ENCODE assay signal across 10 mouse cellular contexts in genomic region chr10:3236638-3237270, GRCm38 (mm10). TPM values are rescaled to one million over a fixed set of nuclear protein-coding genes. Genes with fewer than 3 reads are reported as not detected.
DNase-seq lines count a peak whose midpoint lies in the region; ATAC-seq and TF ChIP-seq lines count a peak whose summit lies in the region.
"Had no signal": no experiment of that assay in that cellular context is flagged by ENCODE, and none has a peak within 500 bp of the region (broad histone marks: within the 10 kb centered on the region; RNA-seq: fewer than 3 reads in every experiment).

No protein-coding gene starts in this region.

- H3K4me3 ChIP-seq in intestine, embryonic 15.5 days (replicated peaks) = no peak overlapping the region
- no peak overlapping the region for H3K4me3 ChIP-seq in intestine, embryonic 16.5 days (ENCODE audit: low read length)
- H3K4me3 ChIP-seq in ES-E14 (ENCODE audit: insufficient read depth in 1 of 2, low read depth in 1 of 2, low read length in 2 of 2, poor library complexity in 1 of 2, severe bottlenecking in 1 of 2) = no peak overlapping the region
- H3K4me3 ChIP-seq in liver, postnatal 0 days (ENCODE audit: low read depth, low read length) = no peak overlapping the region
- H3K4me3 ChIP-seq in left cerebral cortex, adult 2 months = no peak overlapping the region
- no peak overlapping the region for H3K4me3 ChIP-seq in cerebellum, adult 2 months (replicated peaks; ENCODE audit: insufficient read depth, low read depth, low read length)

- no peaks in the 10 kb centered on the region for H3K9me3 ChIP-seq in intestine, embryonic 15.5 days
- no peaks in the 10 kb centered on the region for H3K9me3 ChIP-seq in intestine, embryonic 16.5 days (ENCODE audit: control insufficient read depth, low read length)
- no peaks in the 10 kb centered on the region for H3K9me3 ChIP-seq in ES-E14 (ENCODE audit: control insufficient read depth, insufficient read depth, low read depth, low read length)
- no peaks in the 10 kb centered on the region for H3K9me3 ChIP-seq in liver, postnatal 0 days (ENCODE audit: low read length)

- DNase-seq in ES-E14 (ENCODE audit: low read depth, low spot score) = peak; percentile 11
- DNase-seq in liver, postnatal 0 days = no peak
- no peak for DNase-seq in left cerebral cortex, adult 2 months (ENCODE audit: extremely low spot score in 1 of 2, low spot score in 2 of 2)
- DNase-seq in cerebellum, adult 2 months = no peak
- DNase-seq: layer of hippocampus, postnatal 36 days had no signal

- no peak overlapping the region for H3K27ac ChIP-seq in intestine, embryonic 15.5 days
- H3K27ac ChIP-seq in intestine, embryonic 16.5 days (ENCODE audit: low read length) = no peak overlapping the region
- H3K27ac ChIP-seq in ES-E14 (ENCODE audit: insufficient read depth, low read depth, low read length, poor library complexity, severe bottlenecking) = no peak overlapping the region
- H3K27ac ChIP-seq in liver, postnatal 0 days (ENCODE audit: low read depth) = no peak overlapping the region
- no peak overlapping the region for H3K27ac ChIP-seq in left cerebral cortex, adult 2 months
- H3K27ac ChIP-seq in cerebellum, adult 2 months (ENCODE audit: insufficient read depth, low read length) = no peak overlapping the region

- H3K27me3 ChIP-seq in intestine, embryonic 15.5 days (replicated peaks) = no peaks in the 10 kb centered on the region
- H3K27me3 ChIP-seq in intestine, embryonic 16.5 days (replicated peaks; ENCODE audit: control insufficient read depth, insufficient read depth, low read length) = no peaks in the 10 kb centered on the region
- no peaks in the 10 kb centered on the region for H3K27me3 ChIP-seq in liver, postnatal 0 days (ENCODE audit: insufficient read depth, low read length)
- no peaks in the 10 kb centered on the region; the same call in 1 of the 2 replicates for H3K27me3 ChIP-seq in cerebellum, adult 2 months (ENCODE audit: control insufficient read depth, insufficient read depth, low read length)

- no peaks in the 10 kb centered on the region for H3K4me1 ChIP-seq in intestine, embryonic 15.5 days (replicated peaks)
- no peaks in the 10 kb centered on the region for H3K4me1 ChIP-seq in intestine, embryonic 16.5 days (ENCODE audit: control insufficient read depth, insufficient read depth, low read length)
- H3K4me1 ChIP-seq in ES-E14 (ENCODE audit: control insufficient read depth in 2 of 2, insufficient read depth in 2 of 2, low read length in 2 of 2, poor library complexity in 1 of 2) = no peaks in the 10 kb centered on the region
- no peaks in the 10 kb centered on the region for H3K4me1 ChIP-seq in liver, postnatal 0 days (ENCODE audit: insufficient read depth)
- no peaks in the 10 kb centered on the region for H3K4me1 ChIP-seq in cerebellum, adult 2 months (ENCODE audit: control insufficient read depth, insufficient read depth, low read length)

- ATAC-seq in intestine, embryonic 15.5 days = 0 out of 2 replicates have a peak, but pooled peaks have one; percentile 47
- no peak for ATAC-seq in intestine, embryonic 16.5 days
- ATAC-seq in common myeloid progenitor, adult 5-6 weeks (replicated peaks; ENCODE audit: low read depth, poor library complexity, severe bottlenecking) = peak; percentile 88
- ATAC-seq in liver, postnatal 0 days = 0 out of 2 replicates have a peak, but pooled peaks have one; percentile 25
- no peak for ATAC-seq in frontal cortex, adult (ENCODE audit: low TSS enrichment)

- H3K4me2 ChIP-seq in intestine, embryonic 15.5 days (replicated peaks) = no peak overlapping the region
- no peak overlapping the region for H3K4me2 ChIP-seq in intestine, embryonic 16.5 days (ENCODE audit: low read depth, low read length)
- H3K4me2 ChIP-seq in liver, postnatal 0 days (ENCODE audit: low read depth, low read length) = no peak overlapping the region

- in situ Hi-C loops in ES-E14 (cut with MboI; ENCODE audit: low sequenced_read_pairs in 2 of 2, unreplicated experiment in 2 of 2) = no loop called here

- no peak for TF ChIP-seq POLR2A in cerebellum, adult 2 months (IDR thresholded peaks at IDR 0.05; ENCODE audit: borderline replicate concordance, insufficient read depth, low read length)

- TF ChIP-seq CTCF in liver, postnatal 0 days (IDR thresholded peaks at IDR 0.05; ENCODE audit: low read depth) = no peak
- no peak for TF ChIP-seq CTCF in left cerebral cortex, adult 2 months (IDR thresholded peaks at IDR 0.05)
- no peak for TF ChIP-seq CTCF in cerebellum, adult 2 months (IDR thresholded peaks at IDR 0.05; ENCODE audit: borderline replicate concordance, insufficient read depth, low read depth, low read length)

- intact Hi-C loops in left cerebral cortex, adult 2 months (cut with DNase I) = no loop called here

- 66% methylated on average over 5 of the region's 5 CpGs for WGBS in intestine, embryonic 15.5 days
- whole genome bisulfite sequencing in intestine, embryonic 16.5 days = 66% methylated on average over 5 of the region's 5 CpGs
- 34% methylated on average over 5 of the region's 5 CpGs for WGBS in liver, postnatal 0 days (ENCODE audit: insufficient replicate concordance)
- 62% methylated on average over 5 of the region's 5 CpGs for WGBS in cerebellum, adult 2 months

- no peak overlapping the region for H3K9ac ChIP-seq in intestine, embryonic 15.5 days
- H3K9ac ChIP-seq in intestine, embryonic 16.5 days (ENCODE audit: low read depth, low read length) = no peak overlapping the region
- H3K9ac ChIP-seq in ES-E14 (ENCODE audit: insufficient read depth, low read depth, low read length, poor library complexity, severe bottlenecking) = no peak overlapping the region
- H3K9ac ChIP-seq in liver, postnatal 0 days (replicated peaks) = no peak overlapping the region

- H3K36me3 ChIP-seq in intestine, embryonic 15.5 days = no peaks in the 10 kb centered on the region
- H3K36me3 ChIP-seq in intestine, embryonic 16.5 days (ENCODE audit: control insufficient read depth, insufficient read depth, low read length) = no peaks in the 10 kb centered on the region
- no peaks in the 10 kb centered on the region for H3K36me3 ChIP-seq in ES-E14 (ENCODE audit: control insufficient read depth, insufficient read depth, low read length, poor library complexity, severe bottlenecking)
- no peaks in the 10 kb centered on the region for H3K36me3 ChIP-seq in liver, postnatal 0 days (replicated peaks; ENCODE audit: insufficient read depth, low read length)

- TF ChIP-seq EP300 in liver, postnatal 0 days (IDR thresholded peaks at IDR 0.05; ENCODE audit: low read depth) = no peak

TF ChIP-seq in ES-E14, 5 proteins besides CTCF, POLR2A, EP300 and RAD21:
- no peak for TF ChIP-seq CHD2 (IDR thresholded peaks at IDR 0.05; ENCODE audit: low read depth, low read length)
- no peak for TF ChIP-seq ZC3H11A (IDR thresholded peaks at IDR 0.05; ENCODE audit: borderline replicate concordance, low read depth, low read length)
- TF ChIP-seq ZNF384 (IDR thresholded peaks at IDR 0.05; ENCODE audit: low read depth, low read length) = no peak
- no peak for TF ChIP-seq MAFK (IDR thresholded peaks at IDR 0.05; ENCODE audit: insufficient read depth, low read depth, low read length)
- TF ChIP-seq HCFC1 (IDR thresholded peaks at IDR 0.05; ENCODE audit: borderline replicate concordance, insufficient read depth, low read length) = no peak
TF ChIP-seq in ES-E14: peak in this region for 0.

RNA-seq across cellular contexts. Expression of gene H60c, which starts 30.8 kb away (rescaled TPM):
- polyA plus RNA-seq in intestine, embryonic 15.5 days (2015; fragmentation: Nextera tagmentation; extraction: Ambion mirVana) = 0.05 and 0.24 TPM in 2 replicates
- polyA plus RNA-seq in intestine, embryonic 16.5 days (2015; fragmentation: Nextera tagmentation; extraction: Ambion mirVana) = 0.05 and 0.11 TPM in 2 replicates
- not detected in 2 replicates for total RNA-seq in ES-E14 (2012; rRNA removed)
- total RNA-seq in common myeloid progenitor, adult 5-6 weeks (2017) = not detected in 2 replicates
- polyA plus RNA-seq in liver, postnatal 0 days (2015; fragmentation: Nextera tagmentation; extraction: Ambion mirVana) = not detected in 2 replicates
- not detected for total RNA-seq in left cerebral cortex, adult 2 months (2021)
- not detected in 2 replicates for polyA plus RNA-seq in cerebellum, adult 2 months (2012; rRNA removed)
- total RNA-seq: layer of hippocampus, postnatal 36 days had no signal
- polyA plus RNA-seq: embryonic facial prominence, embryonic 11.5 days had no signal

Comparison
In these comparisons a context has a peak if more than half of its experiments do, and no peak if none do; other contexts are left out.
1. ATAC-seq: peak in intestine, embryonic 15.5 days (single experiment), common myeloid progenitor, adult 5-6 weeks (single experiment) and liver, postnatal 0 days (single experiment); none in intestine, embryonic 16.5 days (single experiment) and frontal cortex, adult (single experiment).